Mouse (Mus musculus) mesoderm, embryonic 11.5 days (tissue): ENCODE measurements around the gene Twist2.

Source experiments
- DNase-seq: peaks from one replicate; pipeline ENCODE4 v3.0.0-alpha.2; 2012; ENCODE audit warnings: low read depth, low spot score

Gene Twist2

DNA sequence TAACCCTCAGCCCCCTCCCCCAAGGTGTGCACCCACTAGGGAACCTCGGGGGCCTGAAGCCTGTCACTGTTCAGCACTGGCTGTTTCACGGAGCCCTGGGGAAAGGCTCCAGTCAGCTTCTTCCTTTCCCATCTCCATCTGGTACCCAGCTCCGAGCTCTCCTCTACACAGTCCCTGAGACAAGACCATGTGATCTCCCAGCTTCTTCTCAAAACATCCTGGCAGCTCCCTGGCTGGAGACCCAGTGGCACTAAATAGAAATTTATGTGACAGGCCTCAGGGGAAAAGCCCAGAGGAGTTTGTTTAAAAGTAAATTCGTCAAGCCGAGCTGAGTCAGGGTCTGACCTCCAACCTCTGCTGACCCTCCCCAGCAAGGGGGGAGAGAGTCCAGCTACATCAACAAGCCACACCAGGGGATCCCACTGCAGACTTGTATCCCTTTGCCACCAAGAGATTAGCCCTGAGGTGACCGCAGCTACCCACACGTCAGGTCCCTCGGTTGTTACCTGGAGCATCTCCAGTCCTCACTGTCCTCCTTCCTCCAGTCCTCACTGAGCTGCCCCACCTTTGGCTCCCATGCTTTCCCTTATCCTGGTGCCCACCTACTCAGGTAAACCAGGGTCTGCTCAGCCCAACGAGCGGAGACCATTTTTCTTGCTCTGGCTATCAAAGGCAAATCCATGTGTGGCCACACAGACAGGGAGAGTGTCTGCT lies 72.5 kb downstream of the Twist2 start:
- peak; percentile 71 for DNase-seq

GRCm38 (mm10) chr1:91874633-91875032 lies 73.4 kb downstream of the Twist2 start:
- DNase-seq, result peak; percentile 75

- DNase-seq, result no peak
These were observed 73.9 kb downstream of the Twist2 start for GRCm38 (mm10) chr1:91875042-91875720.

GRCm38 (mm10) chr1:91878696-91879095 lies 77.4 kb downstream of the Twist2 start:
- DNase-seq, result peak; percentile 37

DNA sequence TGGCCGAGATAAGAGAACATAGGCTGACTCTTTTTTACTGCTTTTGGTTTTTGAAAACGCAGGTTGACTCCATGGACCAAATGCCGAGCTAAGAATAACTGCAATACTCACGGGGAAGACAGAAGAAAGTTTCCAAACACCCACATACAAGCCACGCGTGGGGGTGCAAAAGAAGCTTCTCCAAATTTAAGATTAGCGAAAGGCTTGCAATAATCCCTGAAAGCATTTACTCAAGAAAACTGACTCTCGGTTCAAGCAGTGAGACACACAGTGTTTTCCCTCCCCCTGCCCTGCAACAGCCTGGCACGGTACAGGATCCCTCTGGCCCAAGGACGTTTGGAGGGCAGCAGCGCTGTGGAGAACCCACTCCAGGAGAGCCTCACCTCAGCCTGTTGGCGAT lies 78.9 kb downstream of the Twist2 start:
- no peak for DNase-seq

GRCm38 (mm10) chr1:91880899-91881298 lies 79.6 kb downstream of the Twist2 start:
- DNase-seq, result no peak

- peak; percentile 57 for DNase-seq
These were observed 81.9 kb downstream of the Twist2 start for GRCm38 (mm10) chr1:91883115-91883514.

GRCm38 (mm10) chr1:91893598-91893997 lies 92.3 kb downstream of the Twist2 start:
- no peak for DNase-seq

GRCm38 (mm10) chr1:91894286-91894685 lies 93.0 kb downstream of the Twist2 start:
- DNase-seq, result no peak

- DNase-seq, result no peak
These were observed 95.8 kb downstream of the Twist2 start for GRCm38 (mm10) chr1:91897078-91897477.
